21 mouse cellular contexts compared by ENCODE assay signal in the genomic region with DNA sequence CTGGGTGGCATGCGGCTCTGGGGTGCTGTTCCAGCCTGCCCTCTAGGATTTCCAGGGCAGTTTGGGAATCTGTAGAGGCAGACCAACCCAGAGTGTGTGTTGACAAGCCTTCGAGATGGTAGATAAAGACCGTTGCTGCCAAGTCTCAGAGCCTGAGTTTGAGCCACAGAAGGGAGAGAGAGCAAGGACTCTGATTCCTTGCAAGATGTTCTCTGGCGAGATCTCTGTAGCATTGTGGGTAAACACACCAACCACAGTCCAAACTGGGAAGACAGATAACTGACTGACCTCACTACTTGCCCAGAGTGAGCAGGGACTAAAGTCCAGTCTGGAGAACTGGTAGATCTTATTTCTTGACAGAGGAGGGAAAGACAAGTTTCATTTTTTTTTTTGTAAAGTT. TPM values are rescaled to one million over a fixed set of nuclear protein-coding genes. Genes with fewer than 3 reads are reported as not detected.
A peak's percentile ranks its signal among the peaks of the same experiment; 100 is the strongest.
DNase-seq lines count a peak whose midpoint lies in the region; ATAC-seq lines count a peak whose summit lies in the region.
"Had no signal": no experiment of that assay in that cellular context is flagged by ENCODE, and none has a peak within 500 bp of the region (broad histone marks: within the 10 kb centered on the region; RNA-seq: fewer than 3 reads in every experiment).

No protein-coding gene starts in this region.

- no peaks in the 10 kb centered on the region for H3K9me3 ChIP-seq in kidney, embryonic 15.5 days (replicated peaks)
- H3K9me3 ChIP-seq in kidney, embryonic 16.5 days (ENCODE audit: low read length): no peaks in the 10 kb centered on the region
- H3K9me3 ChIP-seq in embryonic facial prominence, embryonic 11.5 days (replicated peaks; ENCODE audit: control insufficient read depth, low read length): no peaks in the 10 kb centered on the region
- no peaks in the 10 kb centered on the region for H3K9me3 ChIP-seq in limb, embryonic 12.5 days
- H3K9me3 ChIP-seq: midbrain, embryonic 13.5 days had no signal

- peak; percentile 72 for DNase-seq in heart, adult 11 months
- DNase-seq in heart, adult 8-10 months (ENCODE audit: low spot score): no peak
- DNase-seq in embryonic facial prominence, embryonic 11.5 days (ENCODE audit: low spot score): no peak
- DNase-seq in embryo, embryonic 11 days: no peak
- DNase-seq in layer of hippocampus, adult 9-11 months: no peak
- DNase-seq: cerebellum, postnatal 25 days; forebrain, postnatal 0 days; gastrocnemius, postnatal 10 days; heart, postnatal 14 days; right cerebral cortex, postnatal 25 days had no signal

- no peaks in the 10 kb centered on the region for H3K27me3 ChIP-seq in kidney, embryonic 15.5 days
- H3K27me3 ChIP-seq in kidney, embryonic 16.5 days (ENCODE audit: insufficient read depth, low read length): no peaks in the 10 kb centered on the region
- no peaks in the 10 kb centered on the region for H3K27me3 ChIP-seq in embryonic facial prominence, embryonic 11.5 days (ENCODE audit: control insufficient read depth, insufficient read depth, low read length)
- no peaks in the 10 kb centered on the region for H3K27me3 ChIP-seq in limb, embryonic 12.5 days
- H3K27me3 ChIP-seq: midbrain, embryonic 13.5 days; Patski had no signal

- no peak overlapping the region for H3K9ac ChIP-seq in kidney, embryonic 15.5 days
- H3K9ac ChIP-seq in kidney, embryonic 16.5 days (replicated peaks; ENCODE audit: low read length): no peak overlapping the region
- H3K9ac ChIP-seq in embryonic facial prominence, embryonic 11.5 days (replicated peaks; ENCODE audit: low read length): no peak overlapping the region
- H3K9ac ChIP-seq in limb, embryonic 12.5 days (replicated peaks): no peak overlapping the region
- H3K9ac ChIP-seq: forebrain, postnatal 0 days; midbrain, embryonic 13.5 days had no signal

- H3K4me2 ChIP-seq in kidney, embryonic 15.5 days: no peak overlapping the region
- no peak overlapping the region for H3K4me2 ChIP-seq in kidney, embryonic 16.5 days (replicated peaks; ENCODE audit: low read depth, low read length)
- H3K4me2 ChIP-seq in embryonic facial prominence, embryonic 11.5 days (ENCODE audit: low read depth, low read length): no peak overlapping the region
- no peak overlapping the region for H3K4me2 ChIP-seq in limb, embryonic 12.5 days
- H3K4me2 ChIP-seq: midbrain, embryonic 13.5 days had no signal

- no peak overlapping the region for H3K4me3 ChIP-seq in kidney, embryonic 15.5 days (replicated peaks)
- H3K4me3 ChIP-seq in kidney, embryonic 16.5 days (ENCODE audit: low read length): no peak overlapping the region
- no peak overlapping the region for H3K4me3 ChIP-seq in embryonic facial prominence, embryonic 11.5 days (ENCODE audit: low read depth, low read length)
- no peak overlapping the region for H3K4me3 ChIP-seq in limb, embryonic 12.5 days (replicated peaks)
- H3K4me3 ChIP-seq: layer of hippocampus, adult 2 months; left cerebral cortex, adult 2 months; midbrain, embryonic 13.5 days had no signal

- H3K4me1 ChIP-seq in kidney, embryonic 15.5 days: peaks cover 54% of the 10 kb centered on the region
- H3K4me1 ChIP-seq in kidney, embryonic 16.5 days (ENCODE audit: insufficient read depth, low read length): peaks cover 63% of the 10 kb centered on the region
- H3K4me1 ChIP-seq in embryonic facial prominence, embryonic 11.5 days (ENCODE audit: control insufficient read depth, insufficient read depth, low read length): peaks cover 8% of the 10 kb centered on the region
- peaks cover 76% of the 10 kb centered on the region for H3K4me1 ChIP-seq in limb, embryonic 12.5 days (replicated peaks)

- no peaks in the 10 kb centered on the region for H3K36me3 ChIP-seq in kidney, embryonic 15.5 days
- H3K36me3 ChIP-seq in kidney, embryonic 16.5 days (ENCODE audit: insufficient read depth, low read length): no peaks in the 10 kb centered on the region
- no peaks in the 10 kb centered on the region for H3K36me3 ChIP-seq in embryonic facial prominence, embryonic 11.5 days (replicated peaks; ENCODE audit: control insufficient read depth, insufficient read depth, low read depth, low read length)
- peaks cover 4% of the 10 kb centered on the region; the same call in 1 of the 2 replicates for H3K36me3 ChIP-seq in limb, embryonic 12.5 days

- WGBS in kidney, embryonic 15.5 days: 77% methylated on average over 4 of the region's 4 CpGs
- 78% methylated on average over 4 of the region's 4 CpGs for WGBS in kidney, embryonic 16.5 days
- WGBS in embryonic facial prominence, embryonic 11.5 days: 72% methylated on average over 4 of the region's 4 CpGs
- WGBS in limb, embryonic 12.5 days: 74% methylated on average over 4 of the region's 4 CpGs

- H3K27ac ChIP-seq in kidney, embryonic 15.5 days: peak overlapping the region; percentile 89; the same call in 1 of the 2 replicates
- H3K27ac ChIP-seq in kidney, embryonic 16.5 days (ENCODE audit: low read length): no peak overlapping the region
- peak overlapping the region; percentile 58 for H3K27ac ChIP-seq in embryonic facial prominence, embryonic 11.5 days (replicated peaks; ENCODE audit: low read depth, low read length)
- peak overlapping the region; percentile 98 for H3K27ac ChIP-seq in limb, embryonic 12.5 days
- H3K27ac ChIP-seq: kidney, postnatal 0 days; layer of hippocampus, adult 2 months; left cerebral cortex, adult 2 months; midbrain, embryonic 13.5 days had no signal

- no peak for ATAC-seq in kidney, embryonic 15.5 days (replicated peaks; ENCODE audit: low FRiP score)
- no peak for ATAC-seq in kidney, embryonic 16.5 days (ENCODE audit: low FRiP score, low TSS enrichment)
- ATAC-seq in embryonic facial prominence, embryonic 11.5 days (replicated peaks; ENCODE audit: insufficient number of reproducible peaks, low FRiP score, low TSS enrichment, low read depth): no peak
- ATAC-seq in limb, embryonic 12.5 days (ENCODE audit: insufficient number of reproducible peaks, insufficient read depth, low FRiP score, low TSS enrichment, low read depth): no peak
- ATAC-seq: forebrain, postnatal 0 days; inflammation-experienced regulatory T-cells, adult 6 months; lung, postnatal 0 days; midbrain, embryonic 13.5 days; Patski had no signal

RNA-seq across cellular contexts. Expression of a gene that starts 34.1 kb away (rescaled TPM):
- not detected for total RNA-seq in heart, adult 8-10 months (2022)
- polyA plus RNA-seq in kidney, embryonic 15.5 days (2015; fragmentation: Nextera tagmentation; extraction: Ambion mirVana): not detected in 2 replicates
- polyA plus RNA-seq in kidney, embryonic 16.5 days (2015; fragmentation: Nextera tagmentation; extraction: Ambion mirVana): not detected in 2 replicates
- not detected in 2 replicates for polyA plus RNA-seq in embryonic facial prominence, embryonic 11.5 days (2014; fragmentation: Nextera tagmentation; extraction: Ambion mirVana)
- not detected in 2 replicates for polyA plus RNA-seq in limb, embryonic 12.5 days (2016; fragmentation: Nextera tagmentation; extraction: Ambion mirVana)
- total RNA-seq: forebrain, postnatal 0 days; gastrocnemius, postnatal 10 days; heart, postnatal 14 days; layer of hippocampus, adult 2 months; left cerebral cortex, adult 2 months; liver, adult 2 months had no signal
- polyA plus RNA-seq: inflammation-experienced regulatory T-cells, adult 6 months; kidney, postnatal 0 days; liver, adult 2 months; lung, postnatal 0 days; midbrain, embryonic 13.5 days; Patski had no signal

RNA-seq across cellular contexts. Expression of a gene that starts 44.6 kb away (rescaled TPM):
- total RNA-seq in heart, adult 8-10 months (2022): 10 to 100 TPM in 3 of 4 experiments, 1 to 10 TPM in 1; 10.0 to 11.2 (median 10.5) TPM
- polyA plus RNA-seq in kidney, embryonic 15.5 days (2015; fragmentation: Nextera tagmentation; extraction: Ambion mirVana): 39.7 and 40.4 TPM in 2 replicates
- 42.5 and 46.7 TPM in 2 replicates for polyA plus RNA-seq in kidney, embryonic 16.5 days (2015; fragmentation: Nextera tagmentation; extraction: Ambion mirVana)
- polyA plus RNA-seq in embryonic facial prominence, embryonic 11.5 days (2014; fragmentation: Nextera tagmentation; extraction: Ambion mirVana): 37.5 and 41.4 TPM in 2 replicates
- 43.2 and 45.9 TPM in 2 replicates for polyA plus RNA-seq in limb, embryonic 12.5 days (2016; fragmentation: Nextera tagmentation; extraction: Ambion mirVana)
